Mouse (Mus musculus) Muller cell, postnatal 12 days (primary cell): ENCODE measurements around the gene Dnm3.

Experiments used
- DNase-seq: peaks from one replicate; pipeline ENCODE4 v3.0.0-alpha.2; 2015; ENCODE audit errors: inconsistent ontology term

Gene Dnm3

GRCm38 (mm10) chr1:162077454-162077853 is 400.4 kb downstream of the Dnm3 start:
- no peak for DNase-seq

- DNase-seq: no peak
These were observed 401.2 kb downstream of the Dnm3 start for GRCm38 (mm10) chr1:162076581-162077001.

DNA sequence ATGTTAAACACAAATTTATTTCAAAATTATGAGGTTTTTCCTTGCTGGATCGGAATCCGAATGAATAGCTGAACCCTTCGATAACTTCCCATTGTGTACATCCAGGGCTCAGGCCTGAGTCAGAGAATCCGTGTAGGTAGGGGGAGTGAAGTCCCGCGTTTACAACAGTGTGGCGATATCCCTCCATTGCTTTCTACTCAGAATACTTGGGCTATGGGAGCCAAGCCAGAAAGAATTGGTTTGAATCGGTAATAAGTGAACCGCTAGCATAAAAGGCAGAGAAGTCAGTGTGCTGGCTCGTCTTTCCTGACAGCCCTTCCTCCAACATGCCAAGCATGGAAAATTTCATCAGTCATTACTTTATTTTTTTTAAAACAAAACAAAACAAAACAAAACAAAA is 402.0 kb downstream of the Dnm3 start:
- no peak for DNase-seq

DNA sequence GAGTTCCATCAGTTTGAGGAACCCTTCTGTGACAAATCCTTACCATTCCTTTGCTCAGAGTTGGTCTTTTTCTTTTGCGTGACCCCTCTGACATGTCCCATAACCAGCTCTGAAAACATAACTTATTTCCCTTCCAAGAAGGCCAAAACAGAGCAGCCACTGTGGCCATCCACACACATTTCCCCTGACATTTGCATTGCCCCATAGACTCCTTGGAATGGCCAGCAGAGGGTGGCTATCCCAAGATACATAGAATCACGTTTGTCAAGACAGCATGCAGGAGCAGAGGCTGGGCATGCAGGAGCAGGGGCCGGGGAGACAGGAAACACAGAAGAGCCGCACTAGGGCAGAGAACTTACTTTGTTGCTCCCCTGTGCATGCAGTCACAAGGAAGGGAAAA is 402.4 kb downstream of the Dnm3 start:
- DNase-seq: no peak

- DNase-seq: no peak
These were observed 403.0 kb downstream of the Dnm3 start for GRCm38 (mm10) chr1:162074626-162075410.

- DNase-seq: no peak
These were observed 404.8 kb downstream of the Dnm3 start for GRCm38 (mm10) chr1:162072917-162073578.

DNA sequence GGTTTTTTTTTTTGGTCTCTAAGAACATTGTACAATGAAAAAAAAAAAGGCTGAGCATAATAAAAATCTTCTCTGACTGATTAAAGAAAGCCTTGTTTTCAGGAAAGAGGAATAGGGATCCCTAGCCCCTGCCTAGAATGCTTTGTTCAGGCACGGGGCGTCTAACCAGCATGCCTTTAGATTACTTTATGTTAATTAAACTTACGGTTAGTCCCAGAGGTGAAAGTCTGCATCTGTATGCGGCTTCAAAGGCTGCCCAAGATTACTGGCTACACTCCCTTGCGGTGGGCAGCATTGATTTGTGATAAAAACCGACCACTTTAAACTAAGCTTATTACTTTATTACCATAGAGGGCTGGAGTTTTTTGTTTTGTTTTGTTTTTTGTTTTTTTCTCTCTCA is 424.2 kb downstream of the Dnm3 start:
- peak; percentile 29 for DNase-seq

DNA sequence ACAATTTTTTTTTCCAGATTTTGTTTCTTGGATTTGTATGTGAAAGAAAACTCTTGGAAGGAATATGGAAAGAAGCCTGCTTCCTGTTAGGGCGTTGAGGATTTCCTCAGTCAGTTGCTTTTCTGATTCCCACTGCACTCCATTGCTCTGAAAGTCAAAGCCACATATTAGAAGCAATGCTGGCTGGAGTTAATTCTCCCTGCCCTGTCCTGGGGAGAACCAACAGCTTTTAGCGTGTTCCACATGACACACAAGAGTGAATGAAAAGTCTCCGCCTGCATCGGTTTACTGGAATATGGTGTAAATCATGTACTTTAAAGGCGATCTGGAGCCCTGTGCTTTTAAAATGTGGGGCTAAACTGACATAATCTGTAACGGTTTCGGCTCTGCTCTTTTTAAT is 424.6 kb downstream of the Dnm3 start:
- peak; percentile 16 for DNase-seq

DNA sequence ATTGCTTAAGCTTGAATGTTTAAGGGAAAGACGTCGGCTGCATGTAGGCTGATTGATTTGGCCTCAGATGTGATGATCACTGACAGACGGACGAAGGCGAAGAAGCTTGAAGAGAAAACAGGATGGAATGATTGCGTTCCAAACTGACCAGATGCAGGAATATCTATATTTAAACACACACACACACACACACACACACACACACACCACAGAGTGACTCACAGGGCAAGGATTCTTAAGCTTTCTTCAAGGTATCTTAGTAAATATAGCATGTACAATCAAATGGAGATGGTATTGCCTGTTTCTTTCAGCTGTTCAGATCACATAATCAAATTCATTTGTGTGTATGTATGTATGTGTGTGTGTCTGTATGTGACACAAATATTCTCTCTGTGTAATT is 425.1 kb downstream of the Dnm3 start:
- no peak for DNase-seq

DNA sequence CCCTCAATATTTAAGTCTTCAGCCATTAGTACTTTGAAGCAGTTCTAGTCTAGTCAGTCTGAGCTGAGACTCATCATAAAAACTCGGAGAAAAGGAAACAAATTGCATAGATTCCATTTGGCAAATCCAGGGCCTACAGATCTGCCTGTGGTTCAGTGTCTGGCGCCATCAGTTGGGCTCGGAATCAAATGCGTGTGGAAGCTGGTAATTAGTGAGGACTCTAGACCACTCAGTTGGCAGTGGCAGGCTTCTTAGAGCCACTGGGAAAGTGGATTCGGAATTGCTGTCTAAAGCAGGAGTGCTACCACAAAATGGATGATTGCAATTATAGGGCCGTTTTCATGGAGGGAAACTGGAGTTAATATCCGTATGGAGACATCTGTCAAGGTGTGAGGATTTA is 425.7 kb downstream of the Dnm3 start:
- DNase-seq: peak; percentile 66

- DNase-seq: no peak
These were observed 426.1 kb downstream of the Dnm3 start for GRCm38 (mm10) chr1:162051710-162052109.

GRCm38 (mm10) chr1:162047673-162048072 is 430.2 kb downstream of the Dnm3 start:
- DNase-seq: no peak

DNA sequence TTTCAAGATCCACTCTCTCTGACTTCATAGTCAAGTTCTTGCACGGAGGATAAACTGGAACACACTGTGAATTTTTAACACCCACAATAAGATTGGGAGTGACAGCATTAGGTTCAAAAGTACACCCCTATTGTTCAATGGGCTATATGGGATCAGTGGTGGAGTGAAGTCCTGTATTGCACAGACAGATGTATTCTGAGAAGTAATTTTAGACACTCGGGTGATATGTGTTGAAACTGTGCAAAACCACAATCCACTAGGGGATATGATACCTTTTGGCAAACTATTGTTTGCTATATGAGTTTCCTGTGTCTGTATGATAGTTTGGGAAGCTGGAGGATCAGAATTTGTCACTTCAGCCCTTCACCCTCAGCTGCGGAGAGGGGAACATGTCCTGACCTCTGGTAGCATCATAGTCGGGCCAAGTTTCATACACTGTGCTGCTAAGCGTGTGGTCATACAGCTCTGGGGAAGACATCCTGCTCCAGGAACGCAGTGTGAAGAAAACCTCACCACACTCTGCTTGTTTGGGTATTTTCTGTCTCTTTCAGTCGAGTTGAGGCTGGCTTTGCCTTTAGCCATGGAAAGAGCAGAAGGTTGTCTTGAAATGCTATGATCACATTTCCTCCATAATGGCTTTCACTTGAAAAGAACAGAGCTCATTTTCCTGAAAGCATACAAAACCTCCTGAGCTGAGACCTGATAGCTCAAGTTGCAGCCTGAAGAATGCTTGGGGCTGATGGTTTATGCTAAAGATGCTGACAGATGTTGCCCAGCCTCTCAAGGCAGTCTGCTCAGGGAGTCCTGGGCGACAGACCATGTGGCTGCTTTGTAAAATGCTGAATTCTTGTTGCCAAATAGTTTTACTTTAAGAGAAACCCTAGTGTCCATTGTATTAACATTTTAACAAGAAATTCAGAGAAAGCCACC is 433.8 kb downstream of the Dnm3 start:
- DNase-seq: no peak

DNA sequence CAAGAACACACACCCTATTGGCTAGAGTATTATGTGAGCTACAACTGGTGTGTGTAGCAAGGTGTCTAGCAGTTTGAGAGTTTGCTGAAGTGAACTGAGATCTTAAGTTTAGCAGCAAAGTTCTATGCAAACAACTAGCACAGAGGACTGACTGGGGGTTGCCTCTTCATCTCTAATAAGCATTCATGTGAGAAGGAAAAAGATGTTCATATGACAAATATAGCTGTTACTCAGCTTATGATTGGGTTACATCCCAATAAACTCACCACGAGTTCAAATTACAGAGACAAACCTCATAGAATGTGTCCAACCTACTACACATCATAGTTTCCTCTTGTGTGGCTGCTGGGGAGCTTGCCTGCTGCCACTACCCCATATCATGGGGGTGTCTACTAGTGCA is 434.6 kb downstream of the Dnm3 start:
- DNase-seq: no peak

DNA sequence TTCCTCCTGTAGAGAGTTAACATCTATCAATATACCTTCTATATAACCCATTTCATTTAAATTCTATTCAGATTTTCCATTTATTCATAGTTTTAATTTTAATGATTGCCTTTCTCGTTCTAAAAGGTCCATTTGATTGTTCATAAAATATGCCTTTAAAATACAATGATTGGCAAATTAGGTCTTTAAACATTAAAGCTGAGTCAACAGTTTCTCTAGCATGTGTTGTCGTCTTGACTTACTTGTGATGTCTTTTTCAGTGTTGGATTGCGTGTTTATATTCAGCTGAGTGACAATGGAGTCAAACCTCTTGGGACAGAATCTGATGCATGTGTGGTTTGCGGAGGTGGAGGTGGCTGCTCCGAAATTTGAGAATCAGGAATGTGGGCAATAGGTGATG is 435.4 kb downstream of the Dnm3 start:
- no peak for DNase-seq

DNA sequence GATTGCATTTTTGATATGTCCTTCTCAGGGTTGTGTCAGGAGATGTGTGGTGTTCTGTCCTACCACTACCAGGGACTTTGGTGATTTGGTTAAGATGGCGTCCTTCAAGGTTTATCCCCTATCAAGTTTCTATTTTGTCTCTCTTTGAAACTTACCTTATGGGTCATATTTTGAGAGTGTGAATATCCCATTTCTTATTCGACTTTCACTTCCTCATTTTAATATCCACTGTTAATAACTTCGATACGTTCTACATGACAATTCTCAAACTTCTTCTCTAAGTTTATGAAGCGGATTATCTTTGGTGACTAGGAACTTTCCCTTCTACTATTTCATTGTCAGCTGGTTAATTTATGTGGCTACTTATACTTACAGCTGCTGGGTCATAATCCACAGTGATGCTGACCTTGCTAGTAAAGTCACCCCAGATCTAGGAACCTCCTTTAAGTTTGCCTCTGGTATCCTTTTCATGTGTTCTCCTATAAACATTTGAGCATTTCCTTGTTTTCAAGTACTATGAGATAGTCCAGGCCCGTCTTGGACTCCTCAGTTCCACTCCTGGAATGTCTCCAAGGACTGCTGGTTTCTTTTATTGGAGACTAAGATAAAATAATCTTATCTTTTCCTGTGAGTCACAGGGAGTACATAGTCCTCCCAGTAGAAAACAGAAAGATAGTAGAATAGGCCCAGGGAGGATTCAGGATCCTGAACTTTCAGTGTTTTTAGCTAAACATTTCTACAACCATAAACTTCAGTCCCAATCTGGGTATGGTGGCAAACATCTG is 437.2 kb downstream of the Dnm3 start:
- no peak for DNase-seq

DNA sequence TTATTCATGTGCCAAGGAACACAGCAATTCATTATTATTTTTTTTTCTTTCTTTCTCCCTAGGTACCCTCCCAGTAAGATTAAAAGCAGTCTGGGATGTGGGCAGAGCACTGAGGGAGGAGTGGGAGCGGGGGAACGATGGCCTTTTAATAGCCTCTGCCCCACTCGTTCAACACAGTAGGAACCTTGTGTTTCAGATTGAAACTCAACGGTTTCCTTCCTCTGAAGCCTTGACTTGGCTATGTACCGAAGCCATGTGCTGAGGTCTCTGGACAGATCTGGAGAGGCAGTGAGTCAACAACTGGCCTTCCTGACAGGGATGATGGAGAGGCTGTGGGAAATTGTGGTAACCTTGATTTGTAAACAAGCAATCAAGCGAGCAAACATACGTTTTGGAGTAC is 438.0 kb downstream of the Dnm3 start:
- no peak for DNase-seq

DNA sequence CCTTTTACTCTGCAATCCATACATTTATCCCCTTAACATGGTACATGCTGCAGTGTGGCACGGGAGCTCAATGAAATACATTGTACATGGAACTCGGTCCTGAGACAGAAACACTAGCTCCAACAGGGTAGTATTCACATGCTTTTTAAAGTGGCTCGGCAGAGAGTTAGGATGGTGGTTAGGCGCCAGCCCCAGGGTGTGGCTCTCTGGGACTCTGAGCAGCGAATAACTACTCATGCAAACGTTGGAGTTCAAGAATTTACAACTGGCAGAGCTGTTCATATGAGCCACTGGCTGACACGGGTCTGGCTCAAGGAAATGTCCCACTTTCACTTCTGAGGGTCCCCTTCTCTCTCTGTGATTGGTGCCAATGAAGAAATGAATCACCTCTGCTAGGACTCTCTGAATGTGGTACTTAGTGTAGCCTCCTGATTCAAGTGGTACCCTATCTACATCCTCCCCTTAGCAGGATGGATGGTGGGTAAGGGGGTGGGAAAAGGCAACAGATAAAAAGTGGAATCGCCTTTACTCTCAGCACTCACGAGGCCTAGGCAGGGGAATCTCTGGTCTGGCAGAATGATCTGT is 438.7 kb downstream of the Dnm3 start:
- peak; percentile 70 for DNase-seq

DNA sequence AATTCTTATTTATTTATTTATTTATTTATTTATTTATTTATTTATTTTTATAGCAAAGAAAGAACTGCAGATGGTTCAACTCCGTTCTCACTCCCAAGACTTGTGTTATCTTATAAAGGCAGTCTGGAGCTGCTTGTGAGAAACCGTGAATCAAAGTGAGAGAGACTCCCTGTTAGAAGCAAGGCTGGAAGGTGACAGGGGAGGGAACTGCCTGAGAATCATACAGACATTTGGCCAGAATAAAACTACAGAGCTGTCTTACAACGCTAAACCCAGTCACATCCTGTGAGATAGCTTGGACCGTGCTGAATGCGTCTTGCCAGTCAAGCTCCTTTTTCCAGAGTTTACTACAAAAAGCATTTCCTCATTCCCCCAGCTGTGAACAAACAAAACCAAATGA is 439.4 kb downstream of the Dnm3 start:
- DNase-seq: no peak

DNA sequence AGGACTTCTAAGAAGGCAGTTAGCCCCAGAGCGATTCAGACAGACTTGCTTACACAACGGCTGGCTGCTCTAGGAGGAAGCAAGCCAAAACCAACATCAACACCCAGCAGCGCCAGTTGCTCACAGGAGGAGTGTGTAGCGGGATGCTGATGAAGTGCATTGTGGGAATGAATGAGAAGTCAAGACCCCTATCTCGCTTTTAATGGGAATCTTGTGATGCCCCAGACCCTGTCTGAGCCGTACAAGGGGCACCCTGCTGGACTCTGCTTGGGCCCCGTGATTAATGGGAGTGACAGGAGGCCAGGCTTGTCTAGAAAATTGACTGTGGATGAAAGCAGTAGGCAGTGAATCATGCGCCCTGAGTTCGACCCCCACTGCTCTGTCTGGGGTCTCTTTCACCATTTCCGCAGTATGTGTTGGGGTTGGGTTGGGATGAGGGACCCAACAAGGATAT is 439.8 kb downstream of the Dnm3 start:
- DNase-seq: peak; percentile 80

DNA sequence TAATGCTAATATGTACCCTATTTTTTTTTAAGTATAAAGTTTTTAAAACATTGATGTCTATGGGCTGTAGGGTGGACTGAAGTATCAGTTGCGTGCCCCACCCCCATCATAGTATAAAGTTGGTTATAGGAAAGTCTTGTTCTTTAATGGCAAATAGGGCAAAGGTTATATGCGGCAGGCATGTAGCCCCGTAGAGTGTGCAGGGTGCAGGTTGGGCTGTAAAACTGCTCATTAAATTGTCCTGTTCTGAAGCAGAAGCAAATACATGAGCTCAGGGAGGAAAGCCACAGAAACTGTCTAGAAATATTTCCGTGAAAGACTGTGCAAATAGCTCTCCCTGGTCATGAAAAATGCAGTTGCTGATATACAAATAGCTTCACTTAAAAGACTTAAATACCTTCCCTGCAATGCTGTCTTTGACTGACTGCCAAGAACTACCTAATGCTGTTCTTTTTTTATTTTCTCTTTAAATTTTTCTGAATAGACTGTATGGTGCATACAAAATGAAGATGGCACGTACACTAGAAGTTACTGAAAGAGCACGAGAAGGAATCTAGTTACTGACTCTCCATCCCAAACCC is 440.6 kb downstream of the Dnm3 start:
- DNase-seq: no peak
